Mouse (Mus musculus) embryo, embryonic 10 days (tissue): Measurements from ENCODE around the gene Mas1.

Experiments
- DNase-seq: peaks from one replicate; pipeline ENCODE4 v3.0.0-alpha.2; 2015; ENCODE audit warnings: low spot score

Mas1 gene

GRCm38 (mm10) chr17:12872275-12873028 lies 4.5 kb upstream of the Mas1 start:
- DNase-seq: no peak

DNA sequence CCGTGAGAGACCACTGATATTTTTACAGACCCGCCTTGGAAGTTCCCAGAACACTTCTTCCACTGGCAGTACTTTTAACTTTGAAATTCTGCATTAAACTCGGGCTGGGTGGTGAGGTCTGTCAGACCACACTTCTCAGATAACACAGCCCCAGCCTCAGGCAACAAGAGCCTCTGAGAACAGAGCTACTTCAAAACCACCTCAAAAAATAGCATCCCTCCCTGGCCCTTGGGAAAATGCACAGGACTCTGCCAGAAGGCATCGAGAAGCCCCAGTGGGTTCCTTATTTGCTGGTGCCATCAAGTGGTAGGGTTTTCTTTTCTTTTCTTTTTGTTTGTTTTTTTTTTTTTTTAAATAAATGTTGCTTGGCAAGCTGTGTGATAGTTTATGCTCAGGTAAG lies 697 bp upstream of the Mas1 start:
- no peak for DNase-seq

DNA sequence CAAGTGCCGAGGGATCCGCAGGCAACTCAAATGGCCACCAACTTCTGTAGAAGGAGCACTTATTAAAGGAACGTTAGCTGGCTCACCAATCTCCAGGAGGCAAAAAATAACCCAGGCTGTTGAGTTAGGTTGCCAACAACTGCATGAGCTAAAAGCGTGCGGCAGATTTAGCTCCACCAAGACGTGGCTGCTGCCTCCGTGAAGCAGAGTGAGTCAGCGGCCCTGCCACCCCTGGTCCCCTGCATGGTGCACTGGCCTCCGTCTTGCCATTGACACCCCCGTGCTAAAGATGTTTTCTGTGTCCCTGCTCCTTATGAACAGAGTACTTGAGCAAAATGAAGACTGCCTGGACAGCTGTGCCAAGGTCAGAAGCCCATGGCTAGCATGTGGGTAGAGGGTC lies 1.1 kb downstream of the Mas1 start:
- no peak for DNase-seq

DNA sequence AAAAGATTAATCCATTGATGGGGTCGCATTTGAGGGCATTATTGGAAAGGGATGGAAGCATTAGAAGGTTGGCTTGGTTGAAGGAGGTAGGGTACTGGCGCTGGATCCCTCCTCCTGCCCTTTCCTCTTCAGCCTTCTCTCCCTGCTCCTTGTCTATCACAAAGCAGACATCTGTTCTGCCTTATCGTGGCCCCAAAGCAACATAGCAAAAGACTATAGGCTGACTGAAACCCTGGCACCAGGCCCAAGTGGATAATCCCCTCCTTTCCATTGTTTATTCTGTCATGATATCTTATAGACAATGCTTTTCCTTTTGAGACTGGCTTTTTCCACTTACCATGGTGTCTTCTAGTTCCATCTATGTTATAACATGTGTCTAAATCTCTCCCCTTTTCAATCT lies 2.5 kb downstream of the Mas1 start:
- no peak for DNase-seq

DNA sequence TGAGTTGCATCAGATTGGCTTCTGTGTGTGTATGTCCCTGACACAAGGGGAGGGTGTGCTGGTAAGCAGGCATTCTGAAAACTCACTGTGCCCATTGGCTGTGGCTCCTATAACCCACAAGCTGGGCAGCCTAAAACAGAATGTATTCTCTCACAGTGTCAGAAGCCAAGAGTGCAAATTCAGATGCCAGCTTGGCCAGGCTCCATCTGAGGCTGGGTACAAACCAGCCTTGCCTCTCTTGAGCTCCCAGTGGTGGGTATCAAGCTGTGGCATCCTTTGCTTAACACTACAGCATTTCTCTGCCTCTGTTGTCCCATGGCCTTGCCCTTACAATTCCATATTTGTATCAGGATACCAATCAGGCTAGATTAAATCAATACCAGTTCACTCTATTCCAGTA lies 3.8 kb downstream of the Mas1 start:
- no peak for DNase-seq

- no peak for DNase-seq
Observed at GRCm38 (mm10) chr17:12859006-12859520, 8.9 kb downstream of the Mas1 start.

DNA sequence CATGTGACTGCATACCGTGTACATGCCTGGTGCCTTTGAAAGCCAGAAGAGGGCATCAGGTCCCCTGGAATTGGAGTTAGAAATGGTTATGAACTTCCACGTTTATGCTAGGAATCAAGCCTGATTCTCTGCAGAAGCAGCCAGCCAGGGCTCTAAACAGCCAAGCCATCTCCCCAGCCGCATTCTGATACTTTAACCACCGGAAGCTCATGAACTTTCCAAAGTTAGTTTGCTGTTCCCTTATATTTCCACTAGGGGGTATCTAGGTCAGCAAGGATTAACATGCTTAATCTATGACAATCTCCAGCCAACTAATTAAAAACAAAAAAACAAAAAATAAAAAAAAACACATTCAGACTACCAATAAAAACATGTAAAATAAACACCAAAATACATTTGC lies 9.9 kb downstream of the Mas1 start:
- no peak for DNase-seq

DNA sequence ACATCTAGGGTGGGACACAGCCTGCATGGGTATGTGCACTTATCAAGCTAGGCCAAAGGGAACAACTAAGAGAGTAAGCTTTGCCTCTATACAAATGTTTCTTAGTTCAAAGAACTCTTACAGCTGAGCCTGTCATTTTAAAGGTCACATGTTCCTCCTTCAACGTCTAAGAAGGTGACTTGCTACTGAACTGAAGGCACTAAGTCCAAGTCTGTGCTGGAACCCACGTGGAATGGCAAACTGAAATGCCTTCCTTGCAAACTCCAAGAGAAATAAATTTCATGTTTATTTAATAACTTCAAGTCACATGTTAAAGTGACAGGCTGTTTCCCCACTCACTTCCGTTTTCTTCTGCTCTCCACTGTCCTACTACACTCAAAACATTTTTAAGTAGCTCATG lies 10.5 kb downstream of the Mas1 start:
- DNase-seq: no peak

GRCm38 (mm10) chr17:12854386-12854785 lies 13.6 kb downstream of the Mas1 start:
- DNase-seq: no peak

DNA sequence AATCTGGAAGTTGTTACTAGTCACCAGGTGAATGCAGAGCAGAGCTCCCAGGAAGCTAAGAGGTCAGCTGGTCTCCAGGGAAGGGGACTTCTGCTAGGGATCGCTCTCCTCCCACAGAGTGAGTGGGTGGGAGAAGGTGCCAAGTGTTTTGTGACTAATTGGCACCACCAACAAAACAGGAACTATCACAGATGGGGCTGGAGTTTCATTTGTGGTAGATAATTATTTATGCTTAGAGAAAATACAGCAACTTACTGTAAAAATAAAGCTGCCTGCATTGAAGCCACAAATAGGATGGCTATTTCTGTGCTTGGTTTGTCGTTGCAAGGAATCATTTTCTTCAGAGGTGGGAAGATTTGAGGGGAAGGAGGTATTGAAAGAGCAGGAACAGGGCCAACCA lies 14.1 kb downstream of the Mas1 start:
- no peak for DNase-seq

GRCm38 (mm10) chr17:12851689-12852088 lies 16.3 kb downstream of the Mas1 start:
- no peak for DNase-seq

DNA sequence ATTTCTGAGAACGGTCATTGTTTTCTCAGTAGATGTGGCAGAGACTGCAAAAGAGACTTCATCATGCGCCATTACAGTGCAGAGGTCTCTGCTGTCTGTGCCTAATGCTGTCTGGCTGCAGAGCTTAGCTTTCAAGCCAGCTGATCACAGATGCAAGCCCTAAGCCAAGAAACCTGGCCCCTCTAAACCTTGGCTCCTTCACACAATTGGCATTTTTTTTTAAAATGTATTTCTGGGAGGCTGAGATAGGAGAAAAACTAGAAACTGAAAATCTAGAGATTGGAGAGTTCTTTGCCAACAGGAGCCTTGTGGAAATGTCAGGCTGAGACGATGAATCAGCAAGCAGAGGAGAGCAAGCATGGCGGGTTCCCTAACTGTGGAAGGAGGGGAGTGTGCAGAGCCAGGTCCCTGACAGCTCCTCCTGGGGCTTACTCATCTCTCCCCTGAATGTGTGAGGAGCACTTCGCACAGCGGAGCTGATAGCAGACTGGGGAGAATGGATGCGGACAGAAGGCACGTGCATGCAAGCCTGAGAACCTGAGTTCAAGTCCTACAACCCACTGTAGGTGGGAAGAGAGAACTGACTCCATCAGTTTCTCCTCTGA lies 18.1 kb downstream of the Mas1 start:
- no peak for DNase-seq

- DNase-seq: no peak
Observed at GRCm38 (mm10) chr17:12847736-12848135, 20.2 kb downstream of the Mas1 start.

DNA sequence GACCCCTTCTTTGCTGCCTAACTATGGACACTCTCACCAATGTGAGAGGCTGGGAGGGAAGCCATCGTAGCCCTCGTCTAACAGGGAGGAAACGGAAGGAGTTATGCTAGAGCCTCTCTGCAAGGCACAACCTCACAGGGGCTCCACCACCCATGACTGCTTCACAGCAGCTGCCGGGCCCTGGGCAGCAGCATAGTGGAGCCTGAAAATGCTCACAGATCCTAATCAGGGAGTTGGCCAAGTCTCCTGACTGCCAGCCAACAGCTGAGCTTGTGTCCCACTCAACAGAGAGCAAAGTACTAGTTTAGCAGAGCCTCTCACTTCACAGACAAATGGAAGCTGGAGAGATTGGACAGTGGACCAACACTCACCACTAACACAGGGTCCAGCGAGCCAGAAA lies 21.5 kb downstream of the Mas1 start:
- DNase-seq: no peak

DNA sequence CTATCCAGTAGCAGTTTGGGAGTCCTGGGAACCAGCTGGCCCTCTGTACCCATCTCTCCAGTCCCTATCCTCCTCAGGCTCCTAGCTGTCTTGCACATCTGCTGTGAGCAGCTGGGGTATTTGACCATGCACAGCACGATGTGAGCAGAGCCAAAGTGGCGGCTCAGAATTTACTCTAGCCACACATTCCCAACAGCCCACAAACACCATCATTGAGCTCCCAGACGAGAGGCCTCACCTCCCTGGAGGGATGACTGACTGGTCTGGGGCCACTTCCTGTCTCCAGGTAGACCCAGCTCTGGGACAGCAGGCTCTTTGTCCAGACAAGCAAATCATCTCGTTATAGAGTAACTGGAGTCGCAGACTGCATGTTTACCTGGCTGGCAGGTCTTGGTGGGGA lies 22.1 kb downstream of the Mas1 start:
- no peak for DNase-seq

GRCm38 (mm10) chr17:12844540-12844939 lies 23.4 kb downstream of the Mas1 start:
- DNase-seq: no peak

- no peak for DNase-seq
Observed at GRCm38 (mm10) chr17:12843826-12844225, 24.1 kb downstream of the Mas1 start.

- no peak for DNase-seq
Observed at GRCm38 (mm10) chr17:12839475-12840267, 28.3 kb downstream of the Mas1 start.

- no peak for DNase-seq
Observed at GRCm38 (mm10) chr17:12835738-12836137, 32.2 kb downstream of the Mas1 start.

- DNase-seq: no peak
Observed at GRCm38 (mm10) chr17:12834826-12835225, 33.1 kb downstream of the Mas1 start.

DNA sequence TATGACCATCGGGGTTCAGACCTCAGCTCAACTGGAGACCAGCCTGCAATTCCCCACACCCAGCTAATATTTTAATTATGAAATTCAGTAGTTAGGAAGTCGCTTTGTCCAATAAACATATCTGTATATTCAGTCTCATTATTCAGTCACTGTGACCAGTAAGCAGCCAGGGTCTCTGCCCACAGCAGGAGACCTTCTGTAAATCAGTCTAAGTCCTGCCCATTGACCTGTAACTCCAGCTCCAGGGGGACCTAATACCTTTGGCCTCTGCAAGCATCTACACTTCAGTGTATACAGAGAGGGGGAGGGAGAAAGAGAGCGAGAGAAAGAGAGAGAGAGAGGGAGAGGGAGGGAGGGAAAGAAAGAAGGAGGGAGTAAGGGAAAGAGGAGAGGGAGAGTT lies 33.6 kb downstream of the Mas1 start:
- no peak for DNase-seq

GRCm38 (mm10) chr17:12832657-12833056 lies 35.3 kb downstream of the Mas1 start:
- no peak for DNase-seq

DNA sequence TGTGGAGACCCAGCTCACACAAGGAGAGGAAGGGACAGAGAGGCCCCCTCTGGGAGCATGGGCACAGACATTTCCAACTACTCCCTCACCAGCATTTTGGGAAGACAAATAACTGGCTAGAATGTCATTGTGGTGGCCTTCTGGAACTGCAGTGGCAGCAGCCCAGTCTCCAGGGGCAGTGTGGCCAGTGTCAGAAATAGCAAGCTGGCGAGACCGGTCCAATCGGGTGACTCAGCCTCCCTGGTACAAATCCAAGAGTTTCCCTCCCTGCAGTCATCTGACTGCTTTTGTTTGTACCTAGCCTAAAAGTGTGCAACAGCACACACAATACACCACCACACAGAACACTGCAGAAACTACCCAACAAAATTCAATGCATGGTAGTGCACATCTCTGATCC lies 35.7 kb downstream of the Mas1 start:
- DNase-seq: no peak
